Mouse (Mus musculus): Measurements from ENCODE around the gene Klhl5.

The Klhl5 gene

DNA sequence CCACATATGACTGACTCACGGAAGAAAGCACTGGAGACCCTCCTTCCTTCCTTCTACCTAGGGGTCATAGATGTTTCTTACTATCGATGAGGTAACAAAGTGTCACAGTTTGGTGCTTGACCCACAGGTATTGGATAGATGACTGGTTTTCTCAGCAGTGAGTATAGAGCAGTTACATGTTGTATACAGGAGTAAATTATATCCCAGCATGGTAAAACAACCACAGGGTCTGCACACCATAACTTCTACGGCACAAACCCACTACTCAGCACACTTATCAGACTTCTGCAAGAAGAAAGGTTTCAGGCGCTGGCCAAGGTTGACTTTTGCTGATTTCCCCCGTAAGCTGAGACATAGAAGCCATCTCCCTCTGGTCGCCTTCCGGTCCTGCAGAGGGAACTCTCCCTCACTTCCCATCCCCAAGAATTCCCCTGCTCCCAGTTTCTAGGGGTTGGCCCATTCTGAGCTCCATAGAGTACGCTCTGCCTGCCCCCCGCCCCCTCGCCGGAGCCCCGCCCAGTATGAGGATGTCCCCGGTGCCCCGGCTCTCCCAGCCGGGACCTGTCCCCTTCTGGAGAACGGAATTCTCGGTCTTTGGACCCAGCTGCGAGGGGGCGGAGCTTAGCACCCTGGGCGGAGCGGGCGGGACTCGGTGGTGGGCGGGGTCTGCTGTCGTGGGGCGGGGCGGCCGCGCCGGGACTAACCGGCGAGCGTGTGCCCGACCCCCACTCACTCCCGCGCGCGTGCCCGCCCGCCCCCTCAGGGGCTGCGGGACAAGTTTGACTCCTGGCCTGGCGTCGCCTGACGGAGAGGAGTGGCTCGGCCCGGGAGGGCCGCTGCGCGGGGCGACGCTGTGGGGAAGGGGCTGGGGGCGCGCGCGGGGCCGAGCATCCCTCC is at the start of gene Klhl5:
Klhl5 (plus strand) TSS at position 664 of the 897 bp plus-strand sequence.
- peak; percentile 75 for ATAC-seq (ENCODE audit: insufficient number of reproducible peaks, low FRiP score, low TSS enrichment)

DNA sequence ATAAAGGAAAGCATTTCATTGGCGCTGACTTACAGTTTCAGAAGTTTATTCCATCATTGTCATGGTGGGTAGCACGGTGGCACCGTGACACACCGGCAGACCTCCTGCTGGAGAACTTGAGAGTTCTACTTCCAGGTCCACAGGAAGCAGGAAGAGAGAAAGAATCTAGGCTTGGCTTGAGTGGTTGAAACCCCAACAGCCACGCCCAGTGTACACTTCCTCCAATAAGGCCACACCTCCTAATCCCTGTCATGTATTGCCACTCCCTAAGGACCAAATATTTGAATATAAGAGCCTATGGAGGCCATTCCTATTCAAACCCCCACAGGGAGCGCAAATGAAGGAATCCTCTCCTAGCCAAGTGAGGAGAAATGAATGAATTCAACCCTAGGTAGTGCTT is 49.7 kb upstream of the Klhl5 start:
- no peak for ATAC-seq (ENCODE audit: insufficient number of reproducible peaks, low FRiP score, low TSS enrichment)

DNA sequence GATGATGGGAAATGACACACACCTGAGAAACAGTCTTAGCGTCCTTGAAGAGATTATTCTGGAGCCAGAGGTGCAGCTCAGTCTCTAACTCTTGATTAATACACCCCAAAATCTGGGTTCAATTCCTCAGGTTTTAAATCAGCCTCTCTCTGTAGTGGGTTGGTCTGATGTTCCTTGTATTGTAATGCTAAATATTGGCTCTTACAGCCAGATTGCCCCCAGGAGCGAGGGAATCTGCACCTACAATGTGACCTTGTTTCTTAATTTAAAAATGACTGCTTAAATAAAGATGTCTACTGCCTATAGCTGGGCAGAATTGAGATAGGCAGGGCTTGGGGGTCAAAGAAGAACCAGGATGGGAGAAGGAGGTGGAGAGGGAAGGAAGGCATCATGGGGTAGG is 47.5 kb upstream of the Klhl5 start:
- no peak for ATAC-seq (ENCODE audit: insufficient number of reproducible peaks, low FRiP score, low TSS enrichment)

DNA sequence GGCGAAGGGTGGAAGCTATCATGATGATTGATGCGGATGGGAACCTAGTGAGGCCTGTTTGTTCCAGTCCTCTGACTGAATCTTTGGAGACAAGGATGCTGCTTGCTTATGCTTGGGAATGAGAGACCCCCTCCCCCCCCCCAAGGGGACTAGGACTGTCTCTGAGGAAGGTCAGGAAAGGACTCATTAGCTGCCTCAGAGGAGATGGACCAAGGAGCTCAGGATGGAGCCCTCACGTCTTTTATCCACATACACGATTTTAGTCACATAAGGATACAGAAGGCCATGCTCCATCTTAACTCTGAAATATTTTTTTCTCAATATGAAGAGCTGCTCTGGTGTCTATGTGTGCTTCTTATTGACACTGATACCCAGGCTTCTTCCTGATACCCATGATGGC is 45.1 kb upstream of the Klhl5 start:
- no peak for ATAC-seq (ENCODE audit: insufficient number of reproducible peaks, low FRiP score, low TSS enrichment)

DNA sequence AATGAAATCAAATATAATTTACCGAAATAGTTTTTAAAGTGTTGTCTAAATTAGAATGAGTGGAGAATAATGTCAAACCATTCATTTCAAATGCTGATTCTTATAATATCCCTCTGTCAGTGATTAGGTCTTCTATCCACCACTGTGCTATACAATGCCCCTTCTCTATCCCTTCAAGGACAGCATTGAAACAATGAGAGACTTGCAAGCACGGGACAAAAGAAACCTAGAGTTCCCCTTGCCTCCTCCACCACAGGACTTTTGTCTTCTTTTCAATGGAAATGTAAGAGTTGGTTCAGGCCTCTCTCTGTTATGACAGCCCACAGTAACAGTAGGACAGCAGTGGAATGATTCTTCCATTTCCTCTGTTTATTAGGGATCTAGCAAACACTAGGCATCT is 44.1 kb upstream of the Klhl5 start:
- ATAC-seq (ENCODE audit: insufficient number of reproducible peaks, low FRiP score, low TSS enrichment) = no peak

DNA sequence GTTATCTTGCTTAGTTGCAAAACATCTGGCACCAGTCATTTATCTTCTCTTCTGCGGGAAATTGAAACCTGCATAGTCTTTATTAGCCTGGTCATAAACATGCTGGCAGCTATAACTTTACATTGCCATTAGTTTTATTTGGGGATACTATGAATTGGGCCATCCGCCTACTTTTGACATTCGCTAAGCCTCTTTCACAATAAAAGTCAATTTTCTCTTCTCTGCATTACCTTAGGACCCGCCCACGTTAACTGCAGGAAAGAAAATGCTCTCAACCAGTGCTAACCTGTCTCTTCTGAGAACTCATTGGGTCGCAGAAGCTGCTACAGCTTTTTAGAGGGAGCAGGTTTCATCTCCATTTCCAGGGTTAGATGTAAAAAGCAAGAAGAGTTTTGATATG is 39.2 kb upstream of the Klhl5 start:
- ATAC-seq (ENCODE audit: insufficient number of reproducible peaks, low FRiP score, low TSS enrichment) = no peak

DNA sequence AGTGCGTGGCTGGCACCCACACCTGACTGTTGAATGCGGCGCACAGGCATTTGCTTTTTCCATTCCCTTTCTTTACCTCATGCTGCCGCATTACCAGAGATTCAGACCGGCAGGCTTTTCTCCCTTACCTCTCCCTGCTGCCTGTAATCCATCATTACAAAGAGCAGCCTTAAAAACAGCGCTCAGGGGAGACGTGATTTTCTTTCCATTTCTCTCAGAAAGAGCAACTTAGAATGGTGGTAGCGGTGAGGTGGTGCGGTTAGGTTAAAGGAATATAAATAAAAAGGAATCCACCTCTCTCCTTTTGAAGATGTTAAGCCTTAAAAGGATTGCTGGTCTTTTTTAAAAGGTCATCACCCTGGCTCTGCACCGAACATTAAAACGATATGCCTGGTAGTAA is 37.5 kb upstream of the Klhl5 start:
- ATAC-seq (ENCODE audit: insufficient number of reproducible peaks, low FRiP score, low TSS enrichment) = no peak

DNA sequence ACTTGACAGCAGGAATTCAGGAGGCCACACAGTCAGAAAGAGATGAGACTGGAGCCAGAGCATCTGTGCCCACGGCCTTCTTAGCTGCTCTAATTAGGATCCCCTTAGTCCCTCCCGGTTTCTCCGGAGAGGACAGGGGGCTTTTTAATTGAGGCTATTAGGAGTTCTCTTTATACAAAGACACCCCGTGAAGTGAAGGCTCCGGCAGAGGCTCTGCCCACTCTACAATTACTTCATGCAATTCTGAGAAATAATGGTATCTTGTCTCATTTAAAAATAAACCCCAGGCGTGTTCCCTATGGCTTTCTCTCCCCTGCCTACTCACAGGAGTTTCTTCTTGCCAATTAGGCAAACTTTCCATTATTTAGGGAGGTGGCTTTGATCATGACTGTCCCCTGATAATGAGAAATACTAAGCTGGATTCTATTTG is 35.6 kb upstream of the Klhl5 start:
- no peak for ATAC-seq (ENCODE audit: insufficient number of reproducible peaks, low FRiP score, low TSS enrichment)

DNA sequence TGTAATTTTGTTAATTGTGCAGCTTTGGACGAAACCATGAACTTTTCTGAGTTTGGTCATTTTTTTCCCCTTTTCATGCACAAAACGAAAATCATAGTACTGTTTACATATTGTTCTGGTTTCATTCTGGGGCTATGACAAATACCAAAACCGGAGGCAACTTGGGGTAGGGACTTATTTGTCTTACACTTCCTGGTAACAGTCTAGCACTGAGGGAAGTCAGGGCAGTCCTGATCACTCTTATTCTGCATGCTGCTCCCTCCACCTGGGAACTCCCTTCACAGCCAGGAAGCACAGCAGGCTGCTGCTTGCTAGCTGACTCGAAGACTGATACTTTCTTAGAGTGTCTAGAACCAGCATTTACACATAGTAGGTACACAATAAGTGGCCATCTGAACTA is 34.1 kb upstream of the Klhl5 start:
- ATAC-seq (ENCODE audit: insufficient number of reproducible peaks, low FRiP score, low TSS enrichment) = no peak

DNA sequence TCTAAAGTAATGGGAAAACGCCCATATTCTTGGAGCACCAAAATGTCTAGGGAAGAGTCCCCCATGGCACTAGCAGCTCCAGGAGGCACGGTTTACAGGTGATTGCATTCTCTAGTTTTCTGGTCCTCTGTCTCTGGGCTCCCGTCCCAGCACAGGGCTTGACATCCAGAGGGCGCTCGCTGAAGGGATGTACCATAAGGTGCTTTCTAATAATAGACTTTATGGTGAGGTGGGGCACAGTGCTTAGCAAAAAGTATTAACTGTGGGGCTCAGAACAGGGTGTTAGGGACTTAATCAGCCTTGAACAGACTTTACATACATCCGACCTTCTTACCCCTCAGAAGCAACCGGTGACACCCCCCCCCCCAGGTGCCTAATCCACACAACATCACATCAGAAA is 32.6 kb upstream of the Klhl5 start:
- ATAC-seq (ENCODE audit: insufficient number of reproducible peaks, low FRiP score, low TSS enrichment) = peak; percentile 59

DNA sequence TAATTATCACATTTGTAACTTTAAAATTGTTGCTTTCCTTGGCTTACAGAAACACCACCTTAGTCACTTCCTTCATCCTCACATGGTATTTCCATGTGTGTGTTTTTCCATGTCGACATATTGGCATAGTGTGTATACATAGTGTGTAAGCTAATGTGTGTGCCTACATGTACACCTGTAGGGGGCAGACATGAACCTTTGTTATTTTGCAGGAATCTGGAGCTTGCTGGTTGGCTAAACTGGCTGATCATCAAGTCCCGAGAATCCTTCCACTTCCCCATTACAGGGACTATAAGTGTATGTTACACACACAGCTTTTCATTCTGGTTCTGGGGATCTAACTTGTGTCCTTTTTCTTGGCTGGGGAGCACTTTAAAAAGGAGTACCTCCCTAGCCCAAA is 31.3 kb upstream of the Klhl5 start:
- no peak for ATAC-seq (ENCODE audit: insufficient number of reproducible peaks, low FRiP score, low TSS enrichment)

DNA sequence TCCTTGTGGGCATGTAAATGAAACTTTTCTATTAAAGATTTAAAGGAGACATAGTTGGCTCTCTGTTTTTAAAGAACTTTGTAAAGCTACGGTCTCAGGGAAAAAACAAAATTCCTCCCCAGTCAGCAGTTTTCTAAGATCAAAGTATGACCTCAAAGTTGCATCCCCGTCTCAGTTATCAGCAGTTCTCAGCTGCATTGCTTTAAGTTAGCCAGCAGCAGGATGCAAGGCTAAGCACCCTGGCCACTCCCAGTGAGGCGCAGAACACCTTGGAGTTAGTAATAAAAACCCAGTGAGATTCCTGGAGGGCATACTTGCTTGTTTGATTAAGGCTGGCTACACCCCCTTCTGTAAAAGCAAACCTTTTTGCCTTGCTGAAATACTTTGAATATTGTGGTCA is 30.6 kb upstream of the Klhl5 start:
- no peak for ATAC-seq (ENCODE audit: insufficient number of reproducible peaks, low FRiP score, low TSS enrichment)

DNA sequence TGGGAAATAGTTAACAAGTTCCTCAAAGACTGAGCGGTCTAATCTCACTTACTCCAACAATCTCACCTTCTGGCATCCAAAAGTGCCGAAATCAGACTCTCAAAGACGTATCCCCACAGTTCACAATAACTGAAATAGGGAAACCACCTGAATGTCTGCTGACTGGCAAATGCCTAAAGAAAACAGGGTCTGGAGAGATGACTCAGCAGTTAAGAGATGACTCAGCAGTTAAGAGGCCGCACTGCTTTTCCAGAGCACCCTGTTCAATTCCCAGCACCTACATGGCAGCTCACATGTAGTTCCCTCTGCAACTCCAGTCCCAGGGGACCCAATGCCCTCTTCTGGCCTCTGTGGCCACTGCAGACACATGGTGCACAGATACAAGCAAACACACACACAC is 29.3 kb upstream of the Klhl5 start:
- ATAC-seq (ENCODE audit: insufficient number of reproducible peaks, low FRiP score, low TSS enrichment) = no peak

DNA sequence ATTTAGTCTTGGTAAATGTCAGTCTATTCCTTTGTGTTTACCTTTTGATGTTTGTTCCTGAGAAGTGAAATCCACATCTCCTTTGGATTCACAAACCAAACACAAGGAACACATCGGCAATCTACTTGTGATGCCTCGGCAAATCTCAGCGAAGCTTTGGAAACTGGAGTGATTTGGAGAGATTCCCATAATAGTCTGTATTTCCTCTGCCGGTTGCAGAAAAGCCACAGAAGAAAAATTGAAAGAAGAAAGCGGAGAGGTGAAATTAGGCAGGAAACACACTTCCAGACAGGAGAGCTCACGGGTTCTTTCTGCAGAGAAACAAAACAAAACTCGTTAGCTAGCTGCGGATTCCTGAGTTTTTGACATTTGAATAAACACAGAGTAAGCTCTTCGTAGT is 27.5 kb upstream of the Klhl5 start:
- ATAC-seq (ENCODE audit: insufficient number of reproducible peaks, low FRiP score, low TSS enrichment) = no peak

DNA sequence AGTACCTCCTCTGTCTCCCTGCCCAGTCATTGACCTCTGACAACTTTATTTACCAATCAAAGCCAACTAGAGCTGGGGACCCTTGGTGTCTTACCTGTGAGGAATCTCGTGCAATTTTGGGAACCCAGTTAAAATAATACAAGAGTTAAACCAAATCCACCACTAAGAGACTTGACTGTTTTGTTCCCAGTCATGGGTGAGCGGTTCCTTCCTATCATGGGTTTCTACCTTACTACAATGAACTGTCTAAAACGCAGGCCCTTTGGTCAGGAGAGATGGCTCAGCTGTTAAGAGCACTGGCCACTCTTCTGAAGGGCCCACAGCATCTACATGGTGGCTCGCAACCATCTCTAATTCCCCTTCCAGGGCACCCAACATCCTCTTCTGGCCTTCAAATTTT is 25.5 kb upstream of the Klhl5 start:
- ATAC-seq (ENCODE audit: insufficient number of reproducible peaks, low FRiP score, low TSS enrichment) = no peak

DNA sequence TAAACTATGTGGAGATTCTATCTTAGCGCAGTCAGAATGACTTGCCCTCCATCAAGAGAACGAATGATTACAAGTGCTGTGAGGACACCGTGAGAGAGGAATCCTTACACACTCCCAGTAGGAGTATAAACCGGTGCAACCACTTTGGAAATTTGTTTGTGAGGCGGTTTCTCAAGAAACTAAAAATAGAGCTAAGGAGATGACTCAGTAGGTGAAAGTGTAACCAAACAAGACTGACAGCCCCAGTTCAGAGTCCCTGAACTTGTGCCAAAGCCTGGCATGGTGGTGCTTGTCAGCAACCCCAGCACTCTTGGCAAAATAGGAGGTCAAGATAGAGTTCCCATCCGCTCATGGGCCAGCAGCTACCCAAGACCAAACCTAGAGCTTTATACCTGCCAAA is 20.8 kb upstream of the Klhl5 start:
- ATAC-seq (ENCODE audit: insufficient number of reproducible peaks, low FRiP score, low TSS enrichment) = no peak

DNA sequence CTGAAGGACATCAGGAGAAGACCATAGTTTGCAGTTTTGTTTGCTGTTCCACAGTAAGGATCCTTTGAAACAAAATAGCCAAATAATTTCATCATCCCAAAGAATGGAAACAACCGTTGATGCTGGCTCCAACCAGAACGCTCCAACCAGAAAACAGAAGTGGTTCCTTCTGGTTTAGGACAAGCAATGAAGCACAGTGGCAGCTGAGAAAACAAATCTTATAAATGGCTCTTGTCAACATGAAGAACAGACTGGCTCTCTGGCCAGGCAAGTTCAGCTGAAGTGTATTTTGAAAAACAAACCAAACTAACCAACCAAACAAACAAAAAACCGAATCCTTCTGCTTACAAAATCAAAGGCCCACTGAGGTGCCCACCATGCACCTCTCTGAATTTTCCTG is 17.6 kb upstream of the Klhl5 start:
- no peak for ATAC-seq (ENCODE audit: insufficient number of reproducible peaks, low FRiP score, low TSS enrichment)

DNA sequence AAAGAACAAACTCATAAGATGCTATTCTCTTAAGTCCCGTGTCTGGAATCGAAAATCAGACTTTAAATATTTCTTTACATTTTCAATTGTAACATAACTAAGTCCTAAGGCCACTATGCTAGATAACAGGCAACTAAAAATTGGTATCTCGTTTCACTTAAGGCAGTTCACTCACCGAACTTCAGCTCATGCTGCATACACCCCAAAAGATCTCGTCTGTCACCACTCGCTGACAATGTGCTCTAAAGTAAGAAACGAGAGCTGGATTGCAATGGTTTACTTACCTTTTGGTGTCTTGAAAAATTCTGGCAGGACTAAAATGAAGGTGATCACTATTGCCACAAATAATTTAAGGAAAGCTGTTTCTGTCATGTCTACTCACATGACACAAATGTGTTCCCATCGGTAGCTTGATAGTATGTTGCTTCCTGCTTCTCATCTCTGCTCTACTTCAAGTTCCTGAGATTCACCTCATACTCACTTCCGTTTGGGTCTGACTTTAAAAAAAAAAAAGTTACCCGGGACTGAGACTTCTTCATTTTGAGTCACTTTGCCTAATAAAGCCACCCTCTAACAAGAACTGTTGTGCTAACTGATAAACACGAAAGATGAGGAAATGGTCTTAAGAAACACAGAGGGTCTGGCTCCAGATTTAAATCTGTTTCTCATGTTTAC is 16.0 kb upstream of the Klhl5 start:
- ATAC-seq (ENCODE audit: insufficient number of reproducible peaks, low FRiP score, low TSS enrichment) = no peak

DNA sequence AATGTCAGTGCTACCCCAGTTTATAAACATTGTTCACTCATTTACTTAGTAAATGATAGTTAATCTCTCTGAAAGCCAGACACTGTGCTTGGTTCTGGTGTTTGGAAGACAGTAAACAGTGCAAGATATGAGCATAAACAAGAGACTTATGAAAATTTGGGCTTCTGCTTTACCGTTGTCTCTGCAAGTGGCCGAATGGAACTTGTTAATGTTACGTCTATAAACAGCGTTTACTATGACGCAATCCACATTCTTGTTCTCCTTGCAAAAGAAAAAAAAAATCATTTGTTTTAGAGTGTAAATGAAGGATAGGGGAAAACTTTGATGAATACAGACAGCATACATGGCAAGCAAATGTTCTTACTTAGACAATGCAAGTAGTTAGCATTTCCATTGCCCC is 15.4 kb upstream of the Klhl5 start, which contains the start of gene Tmem156:
Tmem156 (minus strand) TSS at position 212 of the 400 bp plus-strand sequence.
- ATAC-seq (ENCODE audit: insufficient number of reproducible peaks, low FRiP score, low TSS enrichment) = no peak

DNA sequence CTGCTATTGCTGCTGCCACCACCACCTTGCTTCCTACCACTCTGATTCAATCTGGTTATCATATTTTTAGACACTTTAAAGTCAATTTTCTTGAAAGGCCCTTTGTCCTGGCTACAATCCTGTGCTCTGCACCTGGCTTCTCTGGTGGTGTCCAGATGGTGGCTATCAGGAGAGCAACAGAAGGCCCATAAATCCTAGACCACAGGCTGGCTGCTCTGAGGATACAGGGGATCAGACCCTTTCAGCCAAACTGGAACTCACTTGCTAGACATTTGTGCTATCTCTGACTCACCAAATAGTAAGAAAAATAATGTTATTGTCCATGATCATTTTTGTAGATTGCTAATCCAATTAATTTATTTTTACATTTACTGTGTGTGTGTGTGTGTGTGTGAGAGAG is 13.6 kb upstream of the Klhl5 start:
- ATAC-seq (ENCODE audit: insufficient number of reproducible peaks, low FRiP score, low TSS enrichment) = peak; percentile 93

DNA sequence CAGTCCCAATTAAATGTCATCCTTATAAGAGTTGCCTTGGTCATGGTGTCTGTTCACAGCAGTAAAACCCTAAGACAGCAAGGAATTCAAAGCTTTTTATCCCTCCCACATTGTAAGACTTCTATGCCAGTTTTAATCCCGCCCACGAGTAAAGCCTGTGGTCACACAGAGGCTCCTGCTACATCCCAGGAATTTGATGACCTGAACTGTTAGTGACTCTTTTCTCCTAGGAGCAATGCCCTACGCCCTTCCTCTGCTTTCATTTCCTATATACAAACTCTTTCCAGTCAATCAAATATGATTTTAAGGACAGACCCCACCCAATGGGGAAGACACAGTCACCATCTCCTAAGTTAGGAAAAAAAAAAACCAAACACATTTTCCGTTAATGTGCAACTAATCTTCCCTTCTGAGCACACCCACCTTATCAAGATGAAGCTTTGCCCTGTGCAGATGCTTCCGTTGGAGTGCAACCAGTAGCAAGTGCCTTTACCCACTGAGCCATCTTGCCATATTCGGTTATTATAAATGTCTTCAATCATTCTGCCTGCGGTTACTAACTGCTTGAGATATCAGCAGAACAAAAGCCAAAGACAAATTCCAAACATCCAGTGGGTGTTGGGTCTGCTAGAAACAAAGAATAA is 12.3 kb upstream of the Klhl5 start:
- ATAC-seq (ENCODE audit: insufficient number of reproducible peaks, low FRiP score, low TSS enrichment) = no peak

Data from cerebellum, adult (tissue).